Comparison of ENCODE assay signal across 22 mouse cellular contexts in genomic region chr5:121791026-121791425, GRCm38 (mm10). TPM values are rescaled to one million over a fixed set of nuclear protein-coding genes. Genes with fewer than 3 reads are reported as not detected.
DNase-seq lines count a peak whose midpoint lies in the region; TF ChIP-seq lines count a peak whose summit lies in the region.
"Had no signal": no experiment of that assay in that cellular context is flagged by ENCODE, and none has a peak within 500 bp of the region (broad histone marks: within the 10 kb centered on the region; RNA-seq: fewer than 3 reads in every experiment).

No protein-coding gene starts in this region.

- no peak overlapping the region for H3K4me3 ChIP-seq in layer of hippocampus, adult 2 months
- H3K4me3 ChIP-seq: heart, embryonic 15.5 days; limb, embryonic 13.5 days; liver, embryonic 13.5 days; neural tube, embryonic 13.5 days had no signal

- peak; percentile 30 for DNase-seq in cerebellum, adult 9-10 months
- no peak for DNase-seq in cerebellum, adult 11 months
- no peak for DNase-seq in layer of hippocampus, adult 2 months (ENCODE audit: low spot score in 2 of 2)
- no peak for DNase-seq in layer of hippocampus, postnatal 10 days (ENCODE audit: low spot score in 2 of 2)
- DNase-seq in CD4-positive, CD25-positive, alpha-beta regulatory T cell, adult 2 months (ENCODE audit: low read depth, low spot score): peak; percentile 56
- DNase-seq in naive thymus-derived CD4-positive, alpha-beta T cell, adult 2 months (ENCODE audit: low read depth): peak; percentile 54
- DNase-seq in kidney, postnatal 14 days: no peak
- DNase-seq: adrenal gland, adult 8-10 months; cerebellum, postnatal 25 days; embryo, embryonic 11 days; gastrocnemius, postnatal 10 days; heart, adult 18-20 months; heart, postnatal 4 days; kidney, adult 9 months; kidney, postnatal 36 days; layer of hippocampus, adult 9-11 months; liver, embryonic 13.5 days; lung, embryonic 14.5 days; lung, postnatal 4 days had no signal

- H3K27ac ChIP-seq in layer of hippocampus, adult 2 months: no peak overlapping the region
- H3K27ac ChIP-seq: heart, embryonic 15.5 days; limb, embryonic 13.5 days; liver, embryonic 13.5 days; neural tube, embryonic 13.5 days had no signal

- TF ChIP-seq CTCF in layer of hippocampus, adult 2 months (conservative IDR thresholded peaks at IDR 0.05): peak; percentile 60

RNA-seq across cellular contexts. Expression of gene Sh2b3, which starts 46.4 kb away (rescaled TPM):
- 10 to 100 TPM; 19.9 to 21.6 TPM for total RNA-seq in layer of hippocampus, adult 2 months (2021)
- total RNA-seq in layer of hippocampus, postnatal 10 days (2021): 10 to 100 TPM; 16.5 to 16.7 TPM

RNA-seq across cellular contexts. Expression of gene Pheta1, which starts 57.8 kb away (rescaled TPM):
- 1 to 10 TPM; 8.3 to 8.8 TPM for total RNA-seq in layer of hippocampus, adult 2 months (2021)
- total RNA-seq in layer of hippocampus, postnatal 10 days (2021): 10 to 100 TPM; 12.1 to 12.2 TPM

Comparison
In these comparisons a context has a peak if more than half of its experiments do, and no peak if none do; other contexts are left out.
1. DNase-seq: peak in cerebellum, adult 9-10 months (single experiment), CD4-positive, CD25-positive, alpha-beta regulatory T cell, adult 2 months (single experiment) and naive thymus-derived CD4-positive, alpha-beta T cell, adult 2 months (single experiment); none in cerebellum, adult 11 months (single experiment), layer of hippocampus, adult 2 months (0 of 2), layer of hippocampus, postnatal 10 days (0 of 2) and kidney, postnatal 14 days (single experiment).